Mouse (Mus musculus): ENCODE measurements at regions not wholly inside any gene's neighbourhood (a gene's known extent, or its start where the extent isn't known, plus 50 kb on each side); places are given as distances from the start of the nearest gene placed in this dataset.

- in situ Hi-C loops (cut with MboI; ENCODE audit: low sequenced_read_pairs), result no loop called here
These were observed 157.4 kb upstream of the Gm10131 start for GRCm38 (mm10) chr8:34268806-34269520.

- in situ Hi-C loops (cut with MboI; ENCODE audit: low sequenced_read_pairs), result no loop called here
These were observed 143.4 kb upstream of the Gm10131 start for GRCm38 (mm10) chr8:34254978-34255377.

- in situ Hi-C loops (cut with MboI; ENCODE audit: low sequenced_read_pairs), result no loop called here
These were observed 140.4 kb upstream of the Gm10131 start for GRCm38 (mm10) chr8:34251934-34252333.

GRCm38 (mm10) chr8:34239346-34239900 is 127.9 kb upstream of the Gm10131 start:
- in situ Hi-C loops (cut with MboI; ENCODE audit: low sequenced_read_pairs), result no loop called here

DNA sequence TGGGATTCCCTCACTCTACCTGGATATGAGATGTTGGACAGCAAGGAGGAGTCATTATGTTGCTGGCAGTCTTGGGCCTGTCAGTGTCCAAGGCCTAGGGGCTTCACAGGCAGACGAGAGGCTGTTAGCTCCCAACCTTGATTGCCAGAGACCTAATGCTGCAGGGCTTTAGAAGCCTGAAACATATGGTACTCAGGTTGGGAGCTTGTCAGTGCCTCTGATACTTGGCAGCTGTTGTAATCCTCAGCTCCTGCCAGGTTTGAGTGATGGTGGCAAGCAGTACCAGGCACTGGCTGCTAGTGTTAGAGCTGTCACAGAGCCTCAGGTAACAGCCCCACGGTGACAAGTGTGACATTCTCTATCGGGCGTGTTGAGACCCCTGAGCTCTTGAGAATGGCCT is 122.2 kb upstream of the Gm10131 start:
- in situ Hi-C loops (cut with MboI; ENCODE audit: low sequenced_read_pairs), result no loop called here

DNA sequence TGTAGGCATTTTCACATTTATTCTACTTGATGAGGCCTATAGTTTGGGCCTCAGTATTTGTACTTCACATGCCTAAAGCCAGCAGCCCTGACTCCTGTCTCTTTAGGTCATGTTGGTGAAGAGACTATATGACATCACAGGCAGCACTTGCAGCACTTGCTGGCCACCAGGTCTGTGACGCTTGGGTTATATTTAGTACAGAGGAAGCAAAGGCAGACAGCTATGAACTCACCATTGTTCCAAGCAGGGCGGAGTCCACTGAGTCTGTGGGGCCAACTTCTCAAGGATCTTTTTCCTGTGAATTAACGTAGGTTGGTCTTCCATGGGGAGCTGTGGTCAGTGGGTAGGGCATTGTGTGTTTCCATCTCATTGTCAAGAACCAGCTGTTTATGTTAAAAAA is 117.9 kb upstream of the Gm10131 start:
- in situ Hi-C loops (cut with MboI; ENCODE audit: low sequenced_read_pairs), result no loop called here

DNA sequence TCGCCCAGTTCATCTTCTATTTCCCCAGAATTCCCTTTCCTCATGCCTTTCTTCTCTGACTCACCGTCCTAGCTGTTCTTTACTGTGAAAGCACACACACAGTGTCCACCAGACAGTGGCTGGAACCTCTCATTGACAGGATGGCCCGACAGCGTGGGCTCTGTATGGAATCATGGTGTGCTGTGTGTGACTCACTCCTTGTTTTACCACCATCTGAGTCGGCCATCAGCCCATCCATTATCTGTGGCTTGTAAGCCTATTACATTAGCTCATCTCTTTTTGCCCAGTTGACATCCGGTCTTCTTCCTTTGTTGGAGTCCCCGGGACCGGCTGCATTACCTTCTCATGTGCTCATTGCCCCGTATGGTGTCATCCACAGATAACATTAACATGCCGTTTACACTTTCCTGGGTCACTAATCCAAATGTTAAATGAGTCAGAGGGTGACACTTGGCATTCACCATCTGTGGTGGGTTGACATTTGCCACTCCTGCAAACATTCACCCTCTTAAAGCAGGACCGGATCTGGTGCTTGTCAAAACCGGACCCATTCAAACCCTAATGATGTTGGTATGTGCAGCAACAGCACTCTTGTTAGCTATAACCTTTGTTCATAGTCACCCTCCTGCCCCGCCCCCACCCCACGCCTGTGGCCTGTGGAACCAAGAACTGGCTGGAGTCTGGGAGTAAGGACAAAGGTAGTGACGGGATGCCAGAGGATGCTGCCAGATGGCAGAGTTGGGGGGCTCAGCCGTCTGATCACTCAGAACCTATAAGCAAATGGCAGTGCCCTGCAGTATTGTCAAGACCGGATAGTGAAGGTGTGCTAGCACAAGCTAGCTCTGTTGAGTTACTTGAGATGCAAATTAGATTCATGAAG is 113.7 kb upstream of the Gm10131 start:
- in situ Hi-C loops (cut with MboI; ENCODE audit: low sequenced_read_pairs), result no loop called here

- in situ Hi-C loops (cut with MboI; ENCODE audit: low sequenced_read_pairs), result no loop called here
These were observed 110.7 kb upstream of the Gm10131 start for GRCm38 (mm10) chr8:34222187-34222586.
